Mouse (Mus musculus): ENCODE measurements around the gene Spry2. TPM values are rescaled to one million over a fixed set of nuclear protein-coding genes. Genes with fewer than 3 reads are reported as not detected.

The Spry2 gene
- polyA plus RNA-seq (2015; fragmentation: Nextera tagmentation; extraction: Ambion mirVana) = 56.8 and 58.3 TPM in 2 replicates

DNA sequence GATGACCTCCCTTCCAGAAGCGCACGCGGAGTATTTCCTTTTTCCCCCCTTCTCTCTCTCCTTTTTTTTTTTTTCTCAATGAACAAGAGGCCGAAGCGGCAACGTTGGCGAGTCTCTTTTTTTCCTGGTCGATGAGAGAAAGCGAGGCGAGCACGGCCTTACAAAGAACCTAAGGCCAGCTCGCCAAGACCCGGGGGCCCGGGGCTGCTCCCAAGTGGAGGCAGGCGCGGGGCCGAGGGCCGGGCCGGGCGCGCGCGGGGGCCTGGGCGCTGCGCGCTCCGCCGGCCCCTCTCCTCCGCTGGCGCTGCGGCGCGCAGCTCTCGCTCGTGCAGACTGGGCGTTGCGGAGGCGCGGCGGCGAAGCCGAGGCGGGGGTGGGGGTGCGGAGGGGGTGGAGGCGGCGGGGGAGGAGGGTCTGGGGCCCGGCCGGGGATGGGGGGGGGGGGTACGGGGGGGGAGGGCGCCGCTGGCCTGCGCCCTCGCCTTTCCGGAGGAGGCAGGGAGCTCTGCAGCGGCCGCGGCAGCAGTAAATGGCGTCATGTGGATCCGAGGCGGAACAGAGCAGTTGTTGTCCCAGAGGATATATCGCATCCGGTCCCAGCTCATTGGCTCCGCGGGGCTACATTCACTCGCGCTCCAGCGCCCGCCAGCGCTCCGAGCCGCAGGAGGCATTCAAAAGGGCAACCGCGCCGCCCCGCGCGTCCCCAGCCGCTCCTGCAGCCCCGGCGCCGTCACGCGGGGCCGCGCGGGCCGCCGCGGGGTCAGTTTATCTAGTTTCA, at the start of gene Spry2:
Gene Spry2, minus strand, starts transcription at position 29 of the 778 bp plus-strand sequence.

Other genes with a start within 250 kb of the Spry2 start
- gene Trim52, start 209.4 kb upstream of the Spry2 start, polyA plus RNA-seq (2015; fragmentation: Nextera tagmentation; extraction: Ambion mirVana) = not detected in 2 replicates

All from skeletal muscle tissue, postnatal 0 days (tissue).